Mouse (Mus musculus): Measurements from ENCODE around the gene Rpusd3. TPM values are rescaled to one million over a fixed set of nuclear protein-coding genes. Genes with fewer than 3 reads are reported as not detected.
A peak's percentile ranks its signal among the peaks of the same experiment; 100 is the strongest.

Rpusd3 gene
- polyA plus RNA-seq, 1 experiment from 2014 or later, result 21.2 TPM

DNA sequence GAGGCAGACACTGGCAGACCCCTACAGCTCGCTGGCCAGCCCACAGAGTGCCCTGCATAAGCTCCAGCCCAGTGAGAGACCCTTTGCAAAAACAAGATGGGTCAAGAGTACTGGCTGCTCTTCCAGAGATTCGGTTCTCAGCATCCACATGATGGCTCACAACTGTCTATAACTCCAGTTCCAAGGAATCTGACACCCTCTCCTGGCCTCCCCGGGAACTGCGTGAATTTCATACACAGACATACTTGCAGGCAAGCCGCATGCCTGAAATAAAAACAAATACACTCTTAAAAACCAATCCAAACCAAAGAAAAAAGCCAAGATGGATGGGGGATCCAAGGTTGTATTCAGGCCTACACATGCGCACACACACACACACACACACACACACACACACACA, 23.6 kb downstream of the Rpusd3 start:
- ATAC-seq (replicated peaks), result no peak
- Histone ChIP-seq H3K9me3 (no peaks in the 10 kb centered on the region), H3K36me3 (replicated peaks) (0 out of 2 replicates have a peak, but pooled peaks cover 5% of the 10 kb centered on the region), H3K4me3 (no peak overlapping the region), H3K9ac (no peak overlapping the region), H3K4me1 (peaks cover 10% of the 10 kb centered on the region), H3K27ac (no peak overlapping the region), H3K27me3 (replicated peaks) (no peaks in the 10 kb centered on the region), H3K4me2 (no peak overlapping the region)
- WGBS, result 95% methylated on average over 6 of the region's 6 CpGs

DNA sequence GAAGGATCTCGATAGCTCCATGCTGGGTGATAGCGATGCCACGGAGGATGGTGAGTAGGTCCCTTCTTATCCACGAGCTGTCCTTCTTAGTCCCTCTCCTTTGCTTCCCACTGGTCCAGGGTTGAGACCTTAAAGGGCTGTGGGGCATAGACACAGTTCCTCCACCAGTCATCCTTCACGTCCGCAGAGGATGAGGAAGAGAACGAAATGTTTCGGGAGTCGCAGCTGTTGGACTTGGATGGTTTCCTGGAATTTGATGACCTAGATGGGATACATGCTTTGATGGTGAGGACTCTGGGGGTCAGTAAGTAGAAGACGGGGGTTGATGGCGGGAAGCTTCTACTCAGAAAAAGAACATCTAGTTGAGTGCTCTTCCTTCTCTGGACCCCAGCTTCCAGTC, 24.3 kb downstream of the Rpusd3 start:
- WGBS, result 95% methylated on average over 11 of the region's 11 CpGs
- Histone ChIP-seq H3K36me3 (replicated peaks) (peaks cover 7% of the 10 kb centered on the region; the same call in 1 of the 2 replicates), H3K4me2 (no peak overlapping the region), H3K9me3 (no peaks in the 10 kb centered on the region), H3K9ac (no peak overlapping the region), H3K4me3 (no peak overlapping the region), H3K27me3 (replicated peaks) (no peaks in the 10 kb centered on the region), H3K4me1 (peaks cover 10% of the 10 kb centered on the region), H3K27ac (no peak overlapping the region)
- no peak for ATAC-seq (replicated peaks)

DNA sequence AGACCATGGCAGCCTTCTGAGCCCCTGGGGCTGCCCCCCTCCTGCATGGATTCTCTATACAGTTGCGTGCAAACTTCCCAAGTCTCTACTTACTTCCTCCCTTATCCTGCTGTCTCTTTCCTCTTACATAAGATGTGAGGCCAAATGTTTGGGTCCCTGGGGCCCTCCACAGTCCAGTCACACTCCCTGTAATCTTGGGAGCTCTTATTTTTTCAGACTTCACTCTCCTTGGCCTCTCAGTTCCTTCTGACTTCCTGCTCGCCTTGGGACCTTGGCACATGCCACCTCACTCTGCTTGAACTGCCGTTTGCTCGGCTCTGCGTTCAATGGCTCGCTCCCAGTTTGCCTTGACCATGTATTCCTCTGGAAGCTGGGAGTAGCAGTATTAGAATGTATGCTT, 25.2 kb downstream of the Rpusd3 start:
- Histone ChIP-seq H3K4me2 (no peak overlapping the region), H3K36me3 (replicated peaks) (peaks cover 15% of the 10 kb centered on the region; the same call in 1 of the 2 replicates), H3K9me3 (no peaks in the 10 kb centered on the region), H3K4me1 (peaks cover 10% of the 10 kb centered on the region), H3K27ac (no peak overlapping the region), H3K9ac (no peak overlapping the region), H3K27me3 (replicated peaks) (no peaks in the 10 kb centered on the region), H3K4me3 (no peak overlapping the region)
- ATAC-seq (replicated peaks), result no peak
- WGBS, result 88% methylated on average over 6 of the region's 6 CpGs

DNA sequence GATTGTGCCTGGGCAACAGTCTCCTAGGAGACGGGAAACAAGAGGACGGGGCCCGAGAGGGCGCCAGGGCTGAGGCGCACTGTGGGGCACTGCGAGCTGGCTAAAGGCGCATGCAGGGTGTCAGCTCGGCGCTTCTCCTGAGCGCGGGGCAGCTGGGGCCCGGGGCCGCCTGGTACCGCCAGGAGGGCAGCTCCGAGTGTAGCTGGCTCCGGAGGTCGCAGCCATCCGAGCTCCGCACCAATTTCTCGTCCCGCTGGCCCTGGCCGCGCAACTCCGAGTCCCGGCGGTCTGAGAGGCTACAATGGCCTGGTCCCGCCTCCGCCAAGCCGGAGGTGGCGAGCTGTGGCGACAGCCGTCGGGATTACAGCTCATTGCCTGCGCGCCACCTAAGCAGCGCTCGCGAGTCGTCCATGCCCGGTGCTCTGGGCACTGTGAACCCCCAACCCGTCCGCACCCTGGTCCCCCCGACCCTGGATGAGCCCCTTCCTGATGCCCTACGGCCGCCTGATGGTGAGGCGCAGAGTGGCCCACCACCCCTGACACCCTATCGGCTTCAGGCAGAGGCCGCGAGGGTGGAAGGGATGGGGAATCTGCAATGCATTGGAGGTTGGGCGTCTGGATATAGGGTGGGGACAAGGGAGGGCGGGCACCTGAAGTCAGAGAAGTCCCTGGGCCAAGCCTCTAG, 26.6 kb downstream of the Rpusd3 start:
- 1% methylated on average over 51 of the region's 51 CpGs for WGBS
- H3K4me3 ChIP-seq, result peak overlapping the region; percentile 40
- peak; percentile 91 for ATAC-seq (replicated peaks)
- peak overlapping the region; percentile 47 for H3K9ac ChIP-seq
- H3K36me3 ChIP-seq (replicated peaks), result peaks cover 27% of the 10 kb centered on the region; the same call in 1 of the 2 replicates
- H3K27ac ChIP-seq, result peak overlapping the region; percentile 80
- no peaks in the 10 kb centered on the region for H3K9me3 ChIP-seq
- peaks cover 10% of the 10 kb centered on the region for H3K4me1 ChIP-seq
- H3K4me2 ChIP-seq, result peak overlapping the region; percentile 63
- H3K27me3 ChIP-seq (replicated peaks), result no peaks in the 10 kb centered on the region

DNA sequence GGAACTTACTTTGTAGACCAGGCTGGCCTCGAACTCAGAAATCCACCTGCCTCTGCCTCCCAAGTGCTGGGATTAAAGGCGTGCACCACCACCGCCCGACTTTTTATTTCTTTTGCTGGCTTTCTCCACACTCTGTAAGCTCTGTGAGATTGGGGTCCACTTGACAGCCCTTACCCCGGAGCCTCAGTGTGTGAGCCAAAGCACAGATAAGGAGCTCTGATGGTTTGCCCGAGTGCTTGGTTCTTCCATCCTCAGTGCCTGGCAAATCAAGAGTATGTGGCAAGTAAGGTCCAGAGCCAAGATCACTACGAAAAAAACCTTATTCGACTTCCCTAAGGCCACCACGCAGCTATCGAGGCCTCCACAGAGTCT, 27.1 kb downstream of the Rpusd3 start:
- Histone ChIP-seq H3K4me3 (peak overlapping the region; percentile 40), H3K36me3 (replicated peaks) (peaks cover 27% of the 10 kb centered on the region; the same call in 1 of the 2 replicates), H3K27me3 (replicated peaks) (no peaks in the 10 kb centered on the region), H3K9ac (peak overlapping the region; percentile 47), H3K9me3 (no peaks in the 10 kb centered on the region), H3K4me2 (peak overlapping the region; percentile 63), H3K4me1 (peaks cover 10% of the 10 kb centered on the region), H3K27ac (peak overlapping the region; percentile 80)
- WGBS, result 18% methylated on average over 10 of the region's 10 CpGs
- ATAC-seq (replicated peaks), result peak; percentile 29; the same call in 1 of the 2 replicates

DNA sequence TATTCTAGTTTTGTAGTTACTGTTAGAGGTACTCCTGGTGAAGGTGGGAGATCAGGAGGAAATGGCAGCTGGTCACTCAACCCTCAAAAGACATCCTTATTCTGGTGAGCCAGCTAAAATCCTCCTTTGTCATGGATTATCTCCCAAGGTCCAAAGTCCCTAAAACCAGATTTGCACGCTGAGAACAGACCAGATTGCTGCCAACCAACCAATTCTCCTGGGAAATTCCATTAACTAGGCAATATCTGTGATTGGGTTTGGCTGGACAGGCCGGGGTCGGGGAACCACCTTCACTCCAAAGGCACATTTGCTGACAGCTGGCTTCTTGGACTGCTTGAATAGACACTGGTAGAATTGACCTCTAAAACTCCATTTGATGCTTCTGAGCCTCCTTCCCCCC, 28.4 kb downstream of the Rpusd3 start:
- Histone ChIP-seq H3K9me3 (no peaks in the 10 kb centered on the region), H3K27ac (no peak overlapping the region), H3K4me2 (no peak overlapping the region), H3K4me3 (no peak overlapping the region), H3K4me1 (peaks cover 10% of the 10 kb centered on the region), H3K9ac (no peak overlapping the region), H3K27me3 (replicated peaks) (no peaks in the 10 kb centered on the region), H3K36me3 (replicated peaks) (peaks cover 33% of the 10 kb centered on the region; the same call in 1 of the 2 replicates)
- ATAC-seq (replicated peaks), result no peak
- 66% methylated on average over 3 of the region's 3 CpGs for WGBS

DNA sequence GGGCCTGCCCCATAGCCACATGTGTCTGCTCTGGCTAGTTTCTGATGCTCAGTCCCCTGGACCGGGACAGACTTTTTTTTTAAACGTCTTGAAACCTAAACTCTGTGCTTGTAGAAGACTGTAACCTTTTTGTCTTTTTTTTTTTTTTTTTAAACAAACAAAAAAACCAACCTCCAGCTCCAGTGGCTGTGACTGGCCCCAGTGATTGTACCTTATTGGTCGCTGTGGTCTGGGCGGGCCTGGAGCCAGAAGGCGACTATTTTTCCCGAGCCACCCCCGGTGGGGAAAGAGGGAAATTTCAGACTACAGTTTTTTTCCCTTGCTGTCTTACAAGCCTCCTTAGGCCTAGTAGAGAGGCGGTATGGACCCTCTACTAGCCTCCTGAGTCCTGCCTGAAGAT, 30.2 kb downstream of the Rpusd3 start, which contains the start of gene Ttll3:
Gene Ttll3, plus strand, starts transcription at position 301 of the 400 bp plus-strand sequence.
- H3K4me2 ChIP-seq, result no peak within 1 kb of the TSS
- 83% methylated on average over 8 of the region's 8 CpGs for WGBS
- no peaks in the 10 kb centered on the region for H3K27me3 ChIP-seq (replicated peaks)
- no peak within 1 kb of the TSS for H3K9ac ChIP-seq
- H3K9me3 ChIP-seq, result no peaks in the 10 kb centered on the region
- H3K4me3 ChIP-seq, result no peak within 1 kb of the TSS
- peaks cover 10% of the 10 kb centered on the region for H3K4me1 ChIP-seq
- H3K27ac ChIP-seq, result no peak within 1 kb of the TSS
- peaks cover 45% of the 10 kb centered on the region; the same call in 1 of the 2 replicates for H3K36me3 ChIP-seq (replicated peaks)
- no peak for ATAC-seq (replicated peaks)

DNA sequence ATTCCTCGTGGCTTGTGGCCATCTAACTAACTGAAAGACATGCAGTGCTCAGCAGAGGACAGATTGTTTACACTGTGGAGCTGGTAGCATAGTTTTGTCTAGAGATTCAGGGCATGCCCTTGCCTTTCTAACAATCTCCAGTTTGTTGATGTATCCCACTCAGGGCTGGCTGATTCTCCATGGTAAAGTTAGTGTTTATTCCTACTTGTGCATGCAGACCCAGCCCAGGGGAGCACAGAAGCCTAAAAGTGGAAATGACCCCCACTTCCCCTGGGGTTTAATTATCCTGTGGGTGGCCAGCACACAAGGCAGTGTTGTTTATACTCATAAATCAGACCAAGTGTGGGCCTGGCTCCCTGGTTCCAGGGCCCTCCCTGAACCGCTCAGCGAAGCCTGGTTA, 33.1 kb downstream of the Rpusd3 start:
- H3K9ac ChIP-seq, result no peak overlapping the region
- H3K9me3 ChIP-seq, result no peaks in the 10 kb centered on the region
- H3K27me3 ChIP-seq (replicated peaks), result no peaks in the 10 kb centered on the region
- no peak overlapping the region for H3K27ac ChIP-seq
- H3K4me2 ChIP-seq, result no peak overlapping the region
- no peaks in the 10 kb centered on the region for H3K4me1 ChIP-seq
- no peak overlapping the region for H3K4me3 ChIP-seq
- ATAC-seq (replicated peaks), result no peak
- peaks cover 68% of the 10 kb centered on the region for H3K36me3 ChIP-seq (replicated peaks)
- 90% methylated on average over 3 of the region's 3 CpGs for WGBS

DNA sequence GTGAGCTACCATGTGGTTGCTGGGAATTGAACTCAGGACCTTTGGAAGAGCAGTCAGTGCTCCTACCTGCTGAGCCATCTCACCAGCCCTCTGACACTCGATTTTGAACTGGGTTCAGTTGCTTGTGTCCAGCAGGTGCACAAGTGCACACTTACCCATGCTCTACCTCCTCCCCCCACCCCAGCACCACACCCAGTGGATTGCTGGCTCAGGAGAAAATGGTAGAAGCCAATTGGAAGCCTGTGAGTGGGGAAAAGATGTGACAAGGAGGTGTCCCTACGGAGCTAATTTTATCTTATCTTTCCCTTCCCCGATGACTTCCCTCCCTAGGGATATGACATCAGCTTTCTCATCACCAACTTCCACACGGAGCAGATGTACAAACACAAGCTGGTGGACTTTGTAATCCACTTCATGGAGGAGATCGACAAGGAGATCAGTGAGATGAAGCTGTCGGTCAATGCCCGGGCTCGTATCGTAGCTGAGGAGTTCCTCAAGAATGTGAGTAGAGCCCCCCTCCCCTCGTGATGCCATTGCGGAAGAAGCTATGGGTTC, 33.9 kb downstream of the Rpusd3 start:
- Histone ChIP-seq H3K4me2 (no peak overlapping the region), H3K9me3 (no peaks in the 10 kb centered on the region), H3K4me1 (no peaks in the 10 kb centered on the region), H3K27ac (0 out of 2 replicates have a peak overlapping the region, but pooled peaks have one; percentile 20), H3K4me3 (no peak overlapping the region), H3K36me3 (replicated peaks) (peaks cover 74% of the 10 kb centered on the region), H3K9ac (no peak overlapping the region), H3K27me3 (replicated peaks) (no peaks in the 10 kb centered on the region)
- no peak for ATAC-seq (replicated peaks)
- 81% methylated on average over 11 of the region's 11 CpGs for WGBS

DNA sequence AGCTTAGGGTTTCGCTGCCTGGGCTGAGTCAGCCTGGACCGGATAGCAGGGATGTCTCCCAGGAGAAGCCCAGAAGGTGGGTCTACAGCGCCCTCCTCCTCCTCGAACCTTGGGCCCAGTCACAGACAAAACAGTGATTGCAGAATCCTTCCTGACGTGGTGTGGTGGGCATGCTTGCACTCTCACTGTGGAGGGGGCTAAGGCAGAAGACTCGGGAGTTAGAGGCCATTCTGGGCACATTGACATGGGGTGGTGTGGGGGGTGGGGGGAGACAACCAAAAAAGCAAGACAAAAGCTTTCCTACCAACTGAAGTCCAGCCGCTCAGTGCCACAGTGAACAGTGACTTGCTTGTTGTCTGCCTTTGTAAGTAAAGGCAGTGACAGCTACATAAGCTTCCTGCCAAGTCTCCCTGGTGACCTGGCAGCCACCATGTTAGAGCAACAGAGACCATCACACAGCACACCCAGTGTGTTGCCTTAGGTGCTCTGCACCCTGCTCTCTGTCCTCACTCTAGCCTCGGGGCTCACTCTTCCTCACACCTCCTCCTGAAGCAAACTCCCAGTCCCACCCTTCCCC, 34.7 kb downstream of the Rpusd3 start:
- Histone ChIP-seq H3K9me3 (no peaks in the 10 kb centered on the region), H3K4me3 (no peak overlapping the region), H3K27ac (0 out of 2 replicates have a peak overlapping the region, but pooled peaks have one; percentile 33), H3K4me2 (no peak overlapping the region), H3K36me3 (replicated peaks) (peaks cover 68% of the 10 kb centered on the region), H3K4me1 (peaks cover 5% of the 10 kb centered on the region), H3K27me3 (replicated peaks) (no peaks in the 10 kb centered on the region), H3K9ac (no peak overlapping the region)
- WGBS, result 86% methylated on average over 8 of the region's 8 CpGs
- ATAC-seq (replicated peaks), result peak; percentile 73

DNA sequence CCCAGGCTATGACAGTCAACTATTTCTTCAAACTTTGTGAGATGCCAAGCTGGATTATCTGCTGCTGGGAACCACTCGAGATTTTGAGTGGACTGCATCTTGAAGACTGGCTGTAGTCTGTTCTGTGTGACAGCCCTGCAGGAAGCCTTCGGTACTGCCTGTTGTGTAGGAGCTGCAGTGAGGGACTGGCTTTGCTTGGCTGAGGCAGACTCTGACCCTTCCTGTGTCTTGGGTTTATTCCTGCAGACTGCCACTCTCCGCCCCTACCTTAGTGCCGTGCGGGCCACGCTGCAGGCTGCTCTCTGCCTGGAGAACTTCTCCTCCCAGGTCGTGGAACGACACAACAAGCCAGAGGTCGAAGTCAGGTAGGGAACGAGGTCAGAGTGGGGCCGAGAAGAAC, 38.7 kb downstream of the Rpusd3 start:
- H3K36me3 ChIP-seq (replicated peaks), result peaks cover 46% of the 10 kb centered on the region
- ATAC-seq (replicated peaks), result no peak

DNA sequence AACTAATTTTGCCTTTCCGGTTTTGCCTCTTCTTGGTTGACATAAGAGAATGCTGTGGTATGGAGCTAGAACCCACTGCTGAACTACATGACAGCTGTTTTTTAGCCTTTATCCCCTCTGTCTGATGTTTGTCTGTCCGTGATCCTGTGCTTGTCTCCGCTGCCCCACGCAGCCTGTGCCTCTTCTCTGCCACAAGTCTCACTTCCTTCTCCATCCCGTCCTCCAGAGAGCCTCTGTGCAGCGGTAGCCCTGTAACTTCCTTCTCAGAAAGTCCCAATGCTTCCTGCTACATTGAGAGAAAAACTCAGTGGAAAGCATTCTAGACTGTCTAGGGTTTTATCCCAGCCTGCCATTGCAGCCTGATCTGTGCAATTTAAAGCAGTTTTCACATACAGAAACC, 39.9 kb downstream of the Rpusd3 start:
- H3K4me2 ChIP-seq, result peak overlapping the region; percentile 95
- H3K4me3 ChIP-seq, result peak overlapping the region; percentile 100
- no peak overlapping the region for H3K27ac ChIP-seq
- no peak overlapping the region for H3K9ac ChIP-seq
- peaks cover 26% of the 10 kb centered on the region for H3K4me1 ChIP-seq
- peaks cover 46% of the 10 kb centered on the region for H3K36me3 ChIP-seq (replicated peaks)
- 89% methylated on average over 6 of the region's 6 CpGs for WGBS
- H3K27me3 ChIP-seq (replicated peaks), result no peaks in the 10 kb centered on the region
- no peak for ATAC-seq (replicated peaks)
- no peaks in the 10 kb centered on the region for H3K9me3 ChIP-seq

More for the DNA sequence above, 38.7 kb downstream of the Rpusd3 start:
- H3K27me3 ChIP-seq (replicated peaks), result no peaks in the 10 kb centered on the region
- no peaks in the 10 kb centered on the region for H3K9me3 ChIP-seq
- 91% methylated on average over 11 of the region's 11 CpGs for WGBS
- no peak overlapping the region for H3K9ac ChIP-seq
- H3K4me3 ChIP-seq, result no peak overlapping the region
- no peak overlapping the region for H3K27ac ChIP-seq
- H3K4me2 ChIP-seq, result no peak overlapping the region
- peaks cover 26% of the 10 kb centered on the region for H3K4me1 ChIP-seq

Data from midbrain, embryonic 15.5 days (tissue).